Mouse (Mus musculus): ENCODE data around the gene Ptgfrn. TPM values are rescaled to one million over a fixed set of nuclear protein-coding genes. Genes with fewer than 3 reads are reported as not detected.

Gene Ptgfrn
- polyA plus RNA-seq (2017; shearing (Covaris generic)) = 0.36 TPM

DNA sequence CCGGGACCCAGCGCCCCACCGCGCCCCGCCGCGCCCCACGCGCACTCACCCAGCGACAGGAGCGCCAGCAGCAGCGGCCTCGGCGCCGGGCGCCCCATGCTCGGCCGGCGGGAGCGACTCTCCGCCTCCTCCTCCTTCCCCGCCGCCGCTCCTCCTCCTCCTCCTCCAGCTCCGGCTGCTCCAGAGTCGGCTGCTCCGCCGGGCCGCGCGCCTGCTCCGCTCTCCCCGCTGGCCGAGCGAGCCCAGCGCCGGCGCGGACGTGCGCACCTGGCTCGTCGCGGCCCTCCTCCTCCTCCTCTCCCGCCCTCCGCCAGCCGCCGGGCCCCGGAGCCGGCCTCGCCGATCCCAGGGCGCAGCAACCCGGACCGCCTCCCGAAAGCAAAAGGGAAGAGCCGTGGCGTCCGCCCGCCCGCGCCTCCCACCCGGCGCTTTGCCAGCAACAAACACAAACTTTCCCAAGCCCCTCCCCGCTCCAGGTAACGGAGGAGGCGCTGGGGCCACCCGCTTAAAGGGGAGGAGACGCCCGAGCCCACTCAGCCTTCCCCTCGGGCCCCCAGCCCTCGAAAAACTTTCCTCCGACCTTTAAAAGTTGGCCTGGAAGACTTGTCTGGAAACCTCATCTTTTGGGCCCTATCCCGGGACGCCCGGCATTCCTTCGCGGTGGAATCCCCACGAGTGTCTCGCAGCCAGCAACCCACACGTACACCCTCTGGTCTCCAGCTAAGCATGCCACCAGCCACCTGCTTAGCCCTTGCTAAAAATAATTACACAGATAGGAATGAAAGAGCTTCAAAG, at the start of gene Ptgfrn:
TSS of gene Ptgfrn (minus strand) at position 236 of the 795 bp plus-strand sequence.

GRCm38 (mm10) chr3:101029339-101029738, 80.7 kb downstream of the Ptgfrn start, which contains the start of gene Cd101:
Cd101 (minus strand) TSS chr3:101029556.

Other genes starting within 250 kb of the Ptgfrn start
- gene Trim45, start 188.1 kb downstream of the Ptgfrn start, polyA plus RNA-seq (2017; shearing (Covaris generic)) = 1.6 TPM
- 13.5 TPM for gene Ttf2, start 140.6 kb downstream of the Ptgfrn start, polyA plus RNA-seq (2017; shearing (Covaris generic))
- 26.1 TPM for gene Cd101, start 80.7 kb downstream of the Ptgfrn start, polyA plus RNA-seq (2017; shearing (Covaris generic))
- gene Cd2, start 177.7 kb upstream of the Ptgfrn start, polyA plus RNA-seq (2017; shearing (Covaris generic)) = 1,259 TPM